Mouse (Mus musculus) urinary bladder, postnatal 4 days (tissue): ENCODE results near the gene Metap1d.

Experiments
- DNase-seq, 2 experiments: peaks; one replicate each; pipeline ENCODE4 v3.0.0; 2021 to 2022; ENCODE audit warnings: low spot score in 2 of 2

Gene Metap1d

GRCm38 (mm10) chr2:71544391-71545285, 91.6 kb downstream of the Metap1d start:
- no peak for DNase-seq

GRCm38 (mm10) chr2:71545401-71545881, 92.4 kb downstream of the Metap1d start:
- DNase-seq: no peak

GRCm38 (mm10) chr2:71545882-71546639, 93.0 kb downstream of the Metap1d start:
- no peak for DNase-seq

GRCm38 (mm10) chr2:71546640-71547071, 93.6 kb downstream of the Metap1d start, which contains the start of gene Dlx2:
Gene Dlx2 (minus strand): TSS chr2:71546754.
- no peak for DNase-seq

GRCm38 (mm10) chr2:71547829-71548228, 94.8 kb downstream of the Metap1d start:
- no peak for DNase-seq

- no peak for DNase-seq
Observed at GRCm38 (mm10) chr2:71550330-71550729, 97.3 kb downstream of the Metap1d start.

GRCm38 (mm10) chr2:71551704-71552103, 98.6 kb downstream of the Metap1d start:
- no peak for DNase-seq

GRCm38 (mm10) chr2:71556071-71556470, 103.0 kb downstream of the Metap1d start:
- no peak for DNase-seq

- DNase-seq: no peak
Observed at GRCm38 (mm10) chr2:71566466-71566865, 113.4 kb downstream of the Metap1d start.

- no peak for DNase-seq
Observed at GRCm38 (mm10) chr2:71573736-71574135, 120.7 kb downstream of the Metap1d start.
